Mouse (Mus musculus) liver, embryonic 14.5 days (tissue): ENCODE results near the gene Adgrl2. TPM values are rescaled to one million over a fixed set of nuclear protein-coding genes. Genes with fewer than 3 reads are reported as not detected.

Experiments used
- ATAC-seq: fragments of 200-750 bp; cut with Nextera tagmentation; 2 replicates; pipeline ENCODE4 v1.8.0; 2017; ENCODE audit warnings: moderate number of reproducible peaks, mild to moderate bottlenecking, moderate library complexity; ENCODE audit not compliant: insufficient read depth
- DNase-seq, 3 experiments: peaks; one replicate each; pipeline ENCODE4 v3.0.0-alpha.2; 2012 to 2013; ENCODE audit warnings: low read depth in 3 of 3, low spot score in 3 of 3
- H3K27ac ChIP-seq: fragments of 300-500 bp; sonication (generic); 2 replicates; pipeline ENCODE4 v1.5.1; 2014; ENCODE audit warnings: moderate library complexity, mild to moderate bottlenecking, control low read depth, inconsistent platforms
- H3K27me3 ChIP-seq: fragments of 300-500 bp; sonication (generic); 2 replicates; pipeline ENCODE4 v1.6.1; 2014; ENCODE audit warnings: mild to moderate bottlenecking, low read length, moderate library complexity; ENCODE audit not compliant: control insufficient read depth, insufficient read depth
- H3K36me3 ChIP-seq: fragments of 300-500 bp; sonication (generic); replicated peaks from 2 replicates; pipeline ENCODE4 v1.6.1; 2014; ENCODE audit warnings: low read depth; ENCODE audit not compliant: control insufficient read depth, insufficient read depth
- H3K4me1 ChIP-seq, 2 experiments: fragments of 200-500 bp in 1 of 2; fragments of 300-500 bp in 1 of 2; sonication (generic) in 1 of 2; replicated peaks; 2 replicates each; pipeline ENCODE4 v1.6.1; 2012 to 2014; ENCODE audit warnings: antibody characterized with exemption in 1 of 2, inconsistent platforms in 1 of 2, low read length in 1 of 2; ENCODE audit not compliant: control insufficient read depth in 2 of 2, insufficient read depth in 2 of 2
- H3K4me2 ChIP-seq: fragments of 300-500 bp; sonication (generic); 2 replicates; pipeline ENCODE4 v1.6.1; 2014; ENCODE audit warnings: low read depth, mild to moderate bottlenecking, control low read depth, moderate library complexity
- H3K4me3 ChIP-seq, 2 experiments: fragments of 200-500 bp in 1 of 2; fragments of 300-500 bp in 1 of 2; sonication (generic) in 1 of 2; 2 replicates each; pipeline ENCODE4 v1.5.1; 2012 to 2014; ENCODE audit warnings: low read depth in 2 of 2, low read length in 2 of 2, mild to moderate bottlenecking in 2 of 2, control low read depth in 1 of 2, inconsistent platforms in 1 of 2, moderate library complexity in 1 of 2; ENCODE audit not compliant: insufficient read depth in 1 of 2
- H3K9ac ChIP-seq: fragments of 300-500 bp; sonication (generic); replicated peaks from 2 replicates; pipeline ENCODE4 v1.6.1; 2014; ENCODE audit warnings: mild to moderate bottlenecking, control low read depth, moderate library complexity
- H3K9me3 ChIP-seq: fragments of 300-500 bp; sonication (generic); 2 replicates; pipeline ENCODE4 v1.6.1; 2016; ENCODE audit warnings: low read length, mixed read lengths; ENCODE audit not compliant: control insufficient read depth
- CTCF ChIP-seq: IDR thresholded peaks from 2 replicates; pipeline ENCODE4 v1.5.1; 2016; ENCODE audit warnings: antibody characterized with exemption, low read depth, control low read depth
- EP300 ChIP-seq: IDR thresholded peaks from 2 replicates; pipeline ENCODE4 v1.6.1; 2016; ENCODE audit warnings: antibody characterized with exemption, low read depth
- WGBS: fragments of 180-500 bp; shearing (Covaris S2); extraction: QIAGEN DNeasy Blood & Tissue Kit; methylation state at CpG from one replicate; pipeline ENCODE4 v1.1.7; 2014; ENCODE audit not compliant: insufficient replicate concordance; 5-methylcytosine and 5-hydroxymethylcytosine counted together
- polyA plus RNA-seq, 2 experiments: library from polyadenylated mRNA; depleted of rRNA in 1 of 2; stranded (reverse) in 1 of 2; unstranded in 1 of 2; fragments of >200 nt; fragmentation: Nextera tagmentation in 1 of 2; extraction: Ambion mirVana in 1 of 2; gene quantifications; 2 replicates each; pipeline versions ENCODE4 v1.2.1 to v1.2.3; 2012 to 2014

The Adgrl2 gene
- polyA plus RNA-seq, 2 experiments = 3.2 to 3.8 TPM

- Histone ChIP-seq H3K4me2 (no peak overlapping the region), H3K4me3 (no peak overlapping the region), H3K9me3 (no peaks in the 10 kb centered on the region), H3K9ac (no peak overlapping the region), H3K27ac (no peak overlapping the region), H3K36me3 (no peaks in the 10 kb centered on the region), H3K27me3 (no peaks in the 10 kb centered on the region), H3K4me1 (peaks cover 0 to 1% of the 10 kb centered on the region in 2 experiments; a peak in 2 of 4 replicates)
- no peak for TF ChIP-seq CTCF
- no peak for TF ChIP-seq EP300
- no peak for ATAC-seq
- no peak for DNase-seq
- 60% methylated on average over 8 of the region's 8 CpGs for WGBS
Measured at GRCm38 (mm10) chr3:148898535-148899250, 91.7 kb downstream of the Adgrl2 start.

- TF ChIP-seq CTCF = no peak
- TF ChIP-seq EP300 = no peak
- no peaks in the 10 kb centered on the region for H3K9me3 ChIP-seq
- H3K36me3 ChIP-seq = no peaks in the 10 kb centered on the region
- H3K27me3 ChIP-seq = no peaks in the 10 kb centered on the region
- 66% methylated on average over 10 of the region's 10 CpGs for WGBS
- DNase-seq (no peak), ATAC-seq (no peak)
- H3K4me2 ChIP-seq = no peak overlapping the region
- no peak overlapping the region for H3K9ac ChIP-seq
- H3K4me1 ChIP-seq = peaks cover 0 to 1% of the 10 kb centered on the region in 2 experiments; a peak in 2 of 4 replicates
- H3K27ac ChIP-seq = no peak overlapping the region
- no peak overlapping the region for H3K4me3 ChIP-seq
Measured at GRCm38 (mm10) chr3:148896281-148896680, 94.1 kb downstream of the Adgrl2 start.

- peaks cover 0 to 1% of the 10 kb centered on the region in 2 experiments; a peak in 2 of 4 replicates for H3K4me1 ChIP-seq
- no peak overlapping the region for H3K27ac ChIP-seq
- no peak overlapping the region for H3K4me2 ChIP-seq
- no peaks in the 10 kb centered on the region for H3K9me3 ChIP-seq
- no peak overlapping the region for H3K9ac ChIP-seq
- H3K27me3 ChIP-seq = no peaks in the 10 kb centered on the region
- no peak for TF ChIP-seq EP300
- TF ChIP-seq CTCF = no peak
- 41% methylated on average over 13 of the region's 13 CpGs for WGBS
- H3K4me3 ChIP-seq = no peak overlapping the region
- ATAC-seq (no peak), DNase-seq (no peak)
- H3K36me3 ChIP-seq = no peaks in the 10 kb centered on the region
Measured at GRCm38 (mm10) chr3:148895396-148896109, 94.8 kb downstream of the Adgrl2 start.

GRCm38 (mm10) chr3:148894867-148895266 lies 95.5 kb downstream of the Adgrl2 start:
- 68% methylated on average over 8 of the region's 8 CpGs for WGBS
- Histone ChIP-seq H3K27ac (no peak overlapping the region), H3K4me3 (no peak overlapping the region), H3K4me1 (peaks cover 0 to 1% of the 10 kb centered on the region in 2 experiments; a peak in 2 of 4 replicates), H3K4me2 (no peak overlapping the region), H3K9ac (no peak overlapping the region), H3K36me3 (no peaks in the 10 kb centered on the region), H3K27me3 (no peaks in the 10 kb centered on the region), H3K9me3 (no peaks in the 10 kb centered on the region)
- DNase-seq = no peak
- no peak for TF ChIP-seq CTCF
- TF ChIP-seq EP300 = no peak
- ATAC-seq = no peak

- whole genome bisulfite sequencing = 64% methylated on average over 5 of the region's 5 CpGs
- Histone ChIP-seq H3K36me3 (no peaks in the 10 kb centered on the region), H3K4me3 (no peak overlapping the region), H3K9me3 (no peaks in the 10 kb centered on the region), H3K27me3 (no peaks in the 10 kb centered on the region; the same call in 1 of the 2 replicates), H3K4me1 (peaks cover 0 to 4% of the 10 kb centered on the region in 2 experiments; a peak in 2 of 4 replicates), H3K27ac (no peak overlapping the region), H3K9ac (no peak overlapping the region), H3K4me2 (no peak overlapping the region)
- ATAC-seq (no peak), DNase-seq (no peak)
- no peak for TF ChIP-seq CTCF
- TF ChIP-seq EP300 = no peak
Measured at GRCm38 (mm10) chr3:148887902-148888301, 102.5 kb downstream of the Adgrl2 start.
